Mouse (Mus musculus) midbrain, embryonic 12.5 days (tissue): ENCODE results near the gene Man1a. TPM values are rescaled to one million over a fixed set of nuclear protein-coding genes. Genes with fewer than 3 reads are reported as not detected.

Source experiments
- ATAC-seq: fragments of 200-750 bp; cut with Nextera tagmentation; 2 replicates; pipeline ENCODE4 v1.8.0; 2017; ENCODE audit warnings: low read depth, moderate TSS enrichment, moderate library complexity; ENCODE audit not compliant: low FRiP score
- H3K27ac ChIP-seq: fragments of 300-500 bp; sonication (generic); replicated peaks from 2 replicates; pipeline ENCODE4 v1.5.1; 2016; ENCODE audit warnings: mild to moderate bottlenecking
- H3K27me3 ChIP-seq: fragments of 300-500 bp; sonication (generic); 2 replicates; pipeline ENCODE4 v1.6.1; 2016; ENCODE audit warnings: mild to moderate bottlenecking
- H3K36me3 ChIP-seq: fragments of 300-500 bp; sonication (generic); 2 replicates; pipeline ENCODE4 v1.6.1; 2016
- H3K4me1 ChIP-seq: fragments of 300-500 bp; sonication (generic); 2 replicates; pipeline ENCODE4 v1.6.1; 2016
- H3K4me2 ChIP-seq: fragments of 300-500 bp; sonication (generic); replicated peaks from 2 replicates; pipeline ENCODE4 v1.6.1; 2016; ENCODE audit warnings: mild to moderate bottlenecking, moderate library complexity
- H3K4me3 ChIP-seq: fragments of 300-500 bp; sonication (generic); 2 replicates; pipeline ENCODE4 v1.5.1; 2016; ENCODE audit warnings: mild to moderate bottlenecking
- H3K9ac ChIP-seq: fragments of 300-500 bp; sonication (generic); replicated peaks from 2 replicates; pipeline ENCODE4 v1.6.1; 2016; ENCODE audit warnings: mild to moderate bottlenecking, moderate library complexity
- H3K9me3 ChIP-seq: fragments of 300-500 bp; sonication (generic); 2 replicates; pipeline ENCODE4 v1.6.1; 2016; ENCODE audit warnings: mild to moderate bottlenecking
- WGBS: fragments of 180-500 bp; shearing (Covaris S2); methylation state at CpG from one replicate; pipeline ENCODE4 v1.1.7; 2016; 5-methylcytosine and 5-hydroxymethylcytosine counted together
- polyA plus RNA-seq: library from polyadenylated mRNA; unstranded; fragments of >200 nt; fragmentation: Nextera tagmentation; extraction: Ambion mirVana; gene quantifications from 2 replicates; pipeline ENCODE4 v1.2.1, GENCODE M21; 2016

The Man1a gene
- polyA plus RNA-seq, 1 experiment from 2014 or later: 2.6 TPM

GRCm38 (mm10) chr10:53875896-53876295 is 200.5 kb downstream of the Man1a start:
- H3K27ac ChIP-seq: no peak overlapping the region
- H3K4me2 ChIP-seq: no peak overlapping the region
- H3K36me3 ChIP-seq: no peaks in the 10 kb centered on the region
- no peaks in the 10 kb centered on the region for H3K4me1 ChIP-seq
- H3K27me3 ChIP-seq: no peaks in the 10 kb centered on the region
- 90% methylated on average over 4 of the region's 4 CpGs for WGBS
- no peak overlapping the region for H3K9ac ChIP-seq
- H3K4me3 ChIP-seq: no peak overlapping the region
- ATAC-seq: no peak
- no peaks in the 10 kb centered on the region for H3K9me3 ChIP-seq

GRCm38 (mm10) chr10:53874191-53874590 is 202.2 kb downstream of the Man1a start:
- Histone ChIP-seq H3K9me3 (no peaks in the 10 kb centered on the region), H3K9ac (no peak overlapping the region), H3K27ac (no peak overlapping the region), H3K4me1 (no peaks in the 10 kb centered on the region), H3K4me3 (no peak overlapping the region), H3K27me3 (no peaks in the 10 kb centered on the region), H3K4me2 (no peak overlapping the region), H3K36me3 (no peaks in the 10 kb centered on the region)
- WGBS: 84% methylated on average over 3 of the region's 3 CpGs
- ATAC-seq: no peak

- 55% methylated on average over 7 of the region's 7 CpGs for WGBS
- H3K36me3 ChIP-seq: no peaks in the 10 kb centered on the region
- H3K4me1 ChIP-seq: no peaks in the 10 kb centered on the region
- H3K4me3 ChIP-seq: no peak overlapping the region
- H3K27me3 ChIP-seq: no peaks in the 10 kb centered on the region
- ATAC-seq: peak; percentile 77
- no peaks in the 10 kb centered on the region for H3K9me3 ChIP-seq
- H3K9ac ChIP-seq: no peak overlapping the region
- H3K4me2 ChIP-seq: no peak overlapping the region
- H3K27ac ChIP-seq: no peak overlapping the region
Measured at GRCm38 (mm10) chr10:53863486-53864357, 212.7 kb downstream of the Man1a start.

- Histone ChIP-seq H3K9me3 (no peaks in the 10 kb centered on the region), H3K4me2 (no peak overlapping the region), H3K9ac (no peak overlapping the region), H3K36me3 (no peaks in the 10 kb centered on the region), H3K27ac (no peak overlapping the region), H3K4me1 (no peaks in the 10 kb centered on the region), H3K4me3 (no peak overlapping the region), H3K27me3 (no peaks in the 10 kb centered on the region)
- no peak for ATAC-seq
- 77% methylated on average over 1 of the region's 1 CpGs for WGBS
Measured at GRCm38 (mm10) chr10:53859879-53860278, 216.5 kb downstream of the Man1a start.

- Histone ChIP-seq H3K27me3 (no peaks in the 10 kb centered on the region), H3K9me3 (no peaks in the 10 kb centered on the region), H3K4me2 (no peak overlapping the region), H3K36me3 (no peaks in the 10 kb centered on the region), H3K27ac (no peak overlapping the region), H3K9ac (no peak overlapping the region), H3K4me1 (no peaks in the 10 kb centered on the region), H3K4me3 (no peak overlapping the region)
- WGBS: 92% methylated on average over 3 of the region's 3 CpGs
- ATAC-seq: no peak
Measured at GRCm38 (mm10) chr10:53859224-53859623, 217.2 kb downstream of the Man1a start.
